Mouse (Mus musculus) left cerebral cortex, postnatal 4 days (tissue): ENCODE results near the gene Mef2b. TPM values are rescaled to one million over a fixed set of nuclear protein-coding genes. Genes with fewer than 3 reads are reported as not detected.
A peak's percentile ranks its signal among the peaks of the same experiment; 100 is the strongest.
"Not testable (repeated sequence)": the region's sequence is repeated elsewhere in the genome, so short reads cannot be mapped to it uniquely, and the experiment has no call there.

ENCODE experiments used
- DNase-seq: peaks from one replicate; pipeline ENCODE4 v3.0.0-alpha.2; 2022
- intact Hi-C: fragments of 180-260 bp; cut with DNase I; formaldehyde crosslinking; loops from one replicate; pipeline ENCODE4 v1.15.1; 2025
- microRNA-seq: library from miRNA; unstranded; fragments of <30 nt; microRNA quantifications from one replicate; pipeline ENCODE4 v1.2.0, GENCODE M21; 2022
- total RNA-seq, 2 experiments: library from RNA; stranded (reverse); gene quantifications; 2 replicates each; pipeline ENCODE4 v1.2.3; 2021

Mef2b gene
- total RNA-seq, 2 experiments from 2014 or later = 0.72 to 0.94 TPM

GRCm38 (mm10) chr8:70214411-70214810, 74.9 kb downstream of the Mef2b start:
- intact Hi-C loops = no loop called here
- DNase-seq = no peak

- intact Hi-C loops = no loop called here
- no peak for DNase-seq
These were observed 75.6 kb downstream of the Mef2b start for GRCm38 (mm10) chr8:70215092-70215491.

DNA sequence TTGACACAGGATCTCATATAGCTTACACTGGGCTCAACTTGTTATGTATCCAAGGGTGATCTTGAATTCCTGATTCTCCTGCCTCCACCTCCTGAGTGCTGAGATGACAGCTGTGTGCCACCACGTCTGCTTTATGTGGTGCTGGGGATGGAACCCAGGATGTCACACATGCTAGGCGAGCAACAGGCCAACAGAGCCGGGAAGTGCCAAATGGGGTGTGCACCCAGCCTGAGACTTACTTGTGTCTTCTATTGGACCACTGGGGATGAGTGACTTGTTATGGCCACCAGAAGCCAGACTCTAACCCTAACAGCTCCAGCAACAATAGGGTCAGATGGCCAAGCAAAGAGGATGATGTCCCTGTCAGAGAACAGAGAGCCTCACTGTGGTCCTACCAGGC, 76.7 kb downstream of the Mef2b start:
- DNase-seq, intact Hi-C loops: not testable (repeated sequence)

GRCm38 (mm10) chr8:70216566-70216965, 77.1 kb downstream of the Mef2b start:
- peak; percentile 95 for DNase-seq
- intact Hi-C loops = no loop called here

Small RNAs within 50 kb of the gene (microRNA-seq; reads per million reads assigned to microRNA genes)
- 13.9 reads per million, percentile 31 among the genes with 10 or more reads in this experiment for gene Mir7066

Other genes with a start within 250 kb of the Mef2b start
- gene Tssk6, start 237.5 kb upstream of the Mef2b start, total RNA-seq = not detected
- 10 to 100 TPM; 79.0 to 86.6 TPM for gene Ndufa13, start 237.2 kb upstream of the Mef2b start, total RNA-seq
- 10 to 100 TPM in 1 of 2 experiments, 1 to 10 TPM in 1; 9.5 to 10.4 TPM for gene Yjefn3, start 237.0 kb upstream of the Mef2b start, total RNA-seq
- gene Gatad2a, start 143.3 kb upstream of the Mef2b start, total RNA-seq = 10 to 100 TPM; 41.9 to 44.8 TPM
- gene Mau2, start 97.0 kb upstream of the Mef2b start, total RNA-seq = 10 to 100 TPM; 87.6 to 88.9 TPM
- gene Sugp1, start 96.9 kb upstream of the Mef2b start, total RNA-seq = 10 to 100 TPM; 48.5 to 52.6 TPM
- gene Tm6sf2, start 66.8 kb upstream of the Mef2b start, total RNA-seq = 1 to 10 TPM; 1.0 to 1.6 TPM
- 1 to 10 TPM; 1.4 to 1.5 TPM for gene Hapln4, start 56.3 kb upstream of the Mef2b start, total RNA-seq
- gene Ncan, start 18.8 kb upstream of the Mef2b start, total RNA-seq = 100 to 1,000 TPM; 511 to 532 TPM
- 10 to 100 TPM; 33.0 to 34.5 TPM for gene Nr2c2ap, start 8.4 kb upstream of the Mef2b start, total RNA-seq
- gene Rfxank, start 557 bp upstream of the Mef2b start, total RNA-seq = 10 to 100 TPM; 11.7 to 14.6 TPM
- gene Borcs8, start 212 bp upstream of the Mef2b start, total RNA-seq = 10 to 100 TPM; 42.2 to 44.7 TPM
- 10 to 100 TPM; 48.3 to 56.0 TPM for gene Tmem161a, start 32.6 kb downstream of the Mef2b start, total RNA-seq
- 10 to 100 TPM; 20.7 to 24.9 TPM for gene Slc25a42, start 72.6 kb downstream of the Mef2b start, total RNA-seq
- 100 to 1,000 TPM; 160 to 169 TPM for gene Sugp2, start 94.5 kb downstream of the Mef2b start, total RNA-seq
- gene Armc6, start 94.8 kb downstream of the Mef2b start, total RNA-seq = 100 to 1,000 TPM; 111 to 122 TPM
- 10 to 100 TPM; 20.0 to 22.3 TPM for gene Homer3, start 143.1 kb downstream of the Mef2b start, total RNA-seq
- gene Ddx49, start 162.8 kb downstream of the Mef2b start, total RNA-seq = 10 to 100 TPM; 65.7 to 69.9 TPM
- 100 to 1,000 TPM; 110 to 113 TPM for gene Cope, start 162.8 kb downstream of the Mef2b start, total RNA-seq
- gene Cers1, start 176.1 kb downstream of the Mef2b start, total RNA-seq = 10 to 100 TPM; 61.6 to 67.6 TPM
- 1 to 10 TPM; 6.8 to 7.9 TPM for gene Gdf1, start 190.1 kb downstream of the Mef2b start, total RNA-seq
- 10 to 100 TPM; 54.9 to 55.3 TPM for gene Upf1, start 213.6 kb downstream of the Mef2b start, total RNA-seq
- under 1 TPM in 1 of 2 experiments, not detected in 1; 0.20 TPM for gene Comp, start 233.8 kb downstream of the Mef2b start, total RNA-seq